Mouse (Mus musculus) inflammation-experienced regulatory T-cells (primary cell): ENCODE results near the gene Trim44. TPM values are rescaled to one million over a fixed set of nuclear protein-coding genes. Genes with fewer than 3 reads are reported as not detected.

Source experiments
- polyA plus RNA-seq, 2 experiments: library from polyadenylated mRNA; unstranded; fragments of 100-300 nt; shearing (Covaris generic); gene quantifications; one replicate each; pipeline ENCODE4 v1.2.1; 2017

Trim44 gene
- 10 to 100 TPM; 25.4 to 32.5 TPM for polyA plus RNA-seq

GRCm38 (mm10) chr2:102407363-102408184, at the start of gene Trim44:
TSS of gene Trim44 (minus strand) at chr2:102407828.

GRCm38 (mm10) chr2:102451671-102452549, 44.3 kb upstream of the Trim44 start, which contains the start of gene Fjx1:
TSS of gene Fjx1 (minus strand) at chr2:102452499.

Other genes with a start within 250 kb of the Trim44 start
- under 1 TPM; 0.58 to 0.78 TPM for gene Ldlrad3, start 221.4 kb downstream of the Trim44 start, polyA plus RNA-seq
- gene Fjx1, start 44.7 kb upstream of the Trim44 start, polyA plus RNA-seq, result not detected
- under 1 TPM in 1 of 2 experiments, not detected in 1; 0.29 TPM for gene Pamr1, start 142.2 kb upstream of the Trim44 start, polyA plus RNA-seq